Mouse (Mus musculus) kidney, postnatal 36 days (tissue): Measurements from ENCODE around the gene Gm45234.
"Not testable (repeated sequence)": the region's sequence is repeated elsewhere in the genome, so short reads cannot be mapped to it uniquely, and the experiment has no call there.

Source experiments
- DNase-seq, 2 experiments: peaks; one replicate each; pipeline ENCODE4 v3.0.0; 2021 to 2022; ENCODE audit warnings: mixed read lengths in 2 of 2

Gm45234 gene

DNA sequence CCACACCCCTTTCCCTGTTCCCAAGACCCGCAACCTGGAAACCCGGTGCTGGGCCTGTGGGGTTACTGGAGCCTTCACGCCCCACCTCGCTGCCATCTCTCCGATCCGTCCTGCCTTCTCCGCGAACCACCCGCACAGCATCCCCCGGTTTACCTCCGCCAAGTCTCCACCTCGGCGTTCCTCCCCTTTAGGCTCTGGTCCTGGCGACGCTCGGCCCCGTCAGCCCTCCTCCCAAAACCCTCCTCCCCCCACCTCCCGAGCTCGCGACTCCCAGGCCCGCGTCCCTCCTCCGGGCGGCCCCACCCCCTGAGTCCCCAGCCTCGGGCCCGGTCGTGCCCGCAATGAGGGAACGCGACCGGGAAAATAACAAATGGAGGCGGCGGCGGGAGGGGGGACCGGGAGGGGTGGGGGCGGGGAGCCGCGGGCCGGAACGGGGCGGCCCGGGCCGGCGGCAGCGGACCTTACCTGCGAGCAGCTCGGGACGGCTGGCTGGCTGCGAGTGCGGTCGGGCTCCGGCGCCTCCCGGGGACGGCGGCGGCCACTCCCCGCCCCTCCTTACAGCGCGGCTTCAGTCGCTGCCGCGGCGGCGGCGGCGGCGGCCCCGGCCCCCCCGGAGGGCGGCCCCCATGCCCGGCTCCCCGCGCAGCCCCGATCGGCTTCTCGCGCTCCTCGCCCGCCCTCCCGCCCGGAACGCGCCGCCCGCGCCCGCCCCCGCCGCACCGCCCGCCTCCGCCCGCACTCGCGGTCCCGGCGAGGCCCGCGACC, at the start of gene Gm45234, which contains the start of gene Atn1:
Gene Gm45234, minus strand, starts transcription at position 191 of the 765 bp plus-strand sequence.
Gene Atn1, minus strand, starts transcription at position 694 of the 765 bp plus-strand sequence.
- peak; percentile 78 to 88 for DNase-seq

DNA sequence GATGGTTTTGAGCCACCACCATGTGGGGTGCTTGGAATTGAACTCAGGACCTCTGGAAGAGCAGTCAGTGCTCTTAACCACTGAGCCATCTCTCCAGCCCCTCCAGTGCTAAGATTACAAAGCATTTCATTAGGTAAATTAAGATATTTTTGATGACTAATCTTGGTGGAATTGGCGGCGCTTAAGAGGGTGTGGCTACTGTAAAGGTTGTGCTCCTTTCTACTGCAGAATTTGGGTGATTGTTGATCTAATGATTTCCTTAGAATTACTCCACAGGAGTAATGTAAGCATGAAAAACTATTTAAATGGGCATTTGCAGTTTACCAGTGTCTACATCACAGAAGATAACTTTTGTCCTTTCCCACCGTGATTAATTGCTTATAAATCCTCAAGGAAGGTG, 48.5 kb upstream of the Gm45234 start:
- DNase-seq: no peak

DNA sequence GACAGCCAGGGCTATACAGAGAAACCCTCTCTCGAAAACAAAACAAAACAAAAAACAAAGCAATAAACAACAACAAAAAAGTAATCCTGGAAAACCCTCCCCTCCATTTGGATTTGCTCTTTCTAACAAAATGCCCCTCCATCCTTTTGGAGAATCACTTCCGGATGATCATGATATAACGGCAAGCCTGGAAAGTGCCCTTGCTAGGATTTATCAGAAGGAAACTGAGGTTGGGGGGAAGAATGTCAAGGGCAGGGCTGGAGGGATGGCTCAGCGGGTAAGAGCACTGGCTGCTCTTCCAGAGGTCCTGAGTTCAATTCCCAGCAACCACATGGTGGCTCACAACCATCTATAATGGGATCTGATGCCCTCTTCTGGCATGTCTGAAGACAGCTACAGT, 47.9 kb upstream of the Gm45234 start:
- not testable (repeated sequence) for DNase-seq

DNA sequence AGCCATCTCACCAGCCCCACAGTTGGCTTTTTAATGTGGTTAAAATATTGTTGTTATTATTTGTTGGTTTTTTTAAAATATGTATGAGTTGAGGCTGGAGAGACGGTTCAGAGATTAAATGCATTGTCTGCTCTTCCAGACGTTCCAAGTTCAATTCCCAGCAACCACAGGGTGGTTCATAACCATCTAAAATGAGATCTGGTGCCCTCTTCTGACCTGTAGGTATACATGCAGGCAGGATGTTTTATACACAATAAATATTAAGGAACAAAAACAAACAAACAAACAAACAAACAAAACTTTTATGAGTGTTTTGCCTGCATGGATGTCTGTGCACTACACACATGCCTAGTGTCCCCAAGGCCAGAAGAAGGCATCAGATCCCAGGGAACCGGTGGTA, 47.2 kb upstream of the Gm45234 start:
- DNase-seq: no peak

DNA sequence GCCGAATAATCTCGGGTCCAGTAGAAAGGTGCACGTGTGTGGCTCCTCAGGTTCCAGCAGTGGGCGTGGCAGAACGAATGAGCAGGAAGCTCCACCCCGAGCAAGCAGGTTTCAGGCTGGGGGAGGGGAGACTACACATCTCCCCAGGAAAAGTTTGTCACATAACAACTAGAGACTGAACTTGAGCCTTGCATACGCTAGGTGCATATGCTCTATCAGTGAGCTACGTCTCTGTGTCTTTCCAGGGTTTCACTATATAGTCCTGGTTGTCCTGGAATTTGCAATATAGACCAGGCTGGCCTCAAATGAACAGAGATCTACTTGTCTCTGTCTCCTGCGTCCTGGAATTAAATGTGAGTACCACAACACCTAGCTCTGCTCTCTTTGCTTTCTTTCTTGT, 46.6 kb upstream of the Gm45234 start:
- not testable (repeated sequence) for DNase-seq

DNA sequence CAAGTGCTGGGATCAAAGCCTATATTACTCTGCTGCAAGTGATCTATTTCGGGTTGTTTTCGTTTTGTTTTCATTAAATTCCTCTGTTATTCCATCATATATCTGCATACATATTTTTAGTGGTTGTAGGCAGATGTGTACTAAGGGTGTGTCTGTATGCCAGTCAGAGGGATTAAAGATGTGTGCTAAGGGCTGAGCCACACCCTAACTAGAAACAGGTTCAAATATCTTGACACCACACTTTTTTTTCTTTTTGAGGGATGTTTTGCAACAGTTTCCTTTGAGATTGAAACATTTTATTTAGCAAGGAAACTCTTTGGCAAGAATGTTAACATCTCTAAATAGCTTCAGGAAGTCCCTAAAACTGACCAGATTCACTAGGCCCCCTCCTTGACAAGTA, 40.4 kb upstream of the Gm45234 start:
- no peak for DNase-seq

DNA sequence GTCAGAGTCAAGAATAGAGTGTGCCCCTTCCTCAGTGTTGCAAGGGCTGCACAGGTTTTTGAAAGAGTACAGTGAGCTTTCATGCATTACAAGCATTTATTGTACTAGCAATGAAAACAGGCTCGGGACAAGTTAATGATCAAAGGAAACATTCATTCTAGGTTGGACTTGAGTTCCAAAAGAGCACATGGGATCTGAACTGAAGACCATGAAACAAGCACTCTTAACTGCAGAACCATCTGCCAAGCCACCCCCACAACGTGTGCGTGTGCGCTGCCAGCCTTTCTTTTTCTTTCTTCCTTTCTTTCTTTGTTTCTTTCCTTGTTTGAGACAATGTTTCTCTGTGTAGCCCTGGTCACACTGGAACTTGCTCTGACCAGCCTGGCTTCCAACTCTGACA, 40.0 kb upstream of the Gm45234 start:
- DNase-seq: peak; percentile 62 to 79

DNA sequence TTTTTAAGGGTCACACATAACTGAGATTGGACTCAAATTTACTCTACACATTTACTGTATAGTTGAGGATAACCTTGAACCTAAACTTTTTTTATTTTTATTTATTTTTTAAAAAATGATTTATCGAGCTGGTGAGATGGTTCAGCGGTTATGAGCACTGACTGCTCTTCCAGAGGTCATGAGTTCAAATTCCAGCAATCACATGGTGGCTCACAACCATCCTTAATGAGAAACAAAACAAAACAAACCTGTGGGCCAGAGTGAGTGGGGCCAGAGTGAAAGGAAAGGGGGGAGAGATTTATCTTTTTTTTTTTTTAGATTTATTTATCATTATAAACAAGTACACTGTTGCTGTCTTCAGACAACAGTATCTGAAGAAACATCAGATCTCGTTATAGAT, 36.1 kb upstream of the Gm45234 start:
- DNase-seq: peak; percentile 58 to 63

DNA sequence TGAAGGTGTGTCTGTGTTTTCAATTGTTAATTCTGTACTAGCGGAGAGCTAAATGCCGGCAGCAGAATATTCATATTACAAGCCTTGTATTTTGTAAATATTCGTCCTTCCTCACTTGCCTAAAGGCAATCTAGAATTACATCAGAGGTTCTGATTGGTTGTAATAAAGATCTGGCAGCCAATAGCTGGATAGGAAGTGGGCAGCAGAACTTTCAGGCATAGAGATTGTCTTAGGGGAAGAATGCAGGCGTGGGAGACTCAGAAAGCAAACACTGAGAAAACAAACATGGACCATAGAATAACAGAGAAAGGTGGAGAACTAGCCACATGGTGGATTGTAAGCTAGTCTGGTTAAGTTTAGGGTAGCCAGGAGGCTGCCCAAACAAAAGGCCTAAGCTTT, 34.3 kb upstream of the Gm45234 start:
- no peak for DNase-seq

DNA sequence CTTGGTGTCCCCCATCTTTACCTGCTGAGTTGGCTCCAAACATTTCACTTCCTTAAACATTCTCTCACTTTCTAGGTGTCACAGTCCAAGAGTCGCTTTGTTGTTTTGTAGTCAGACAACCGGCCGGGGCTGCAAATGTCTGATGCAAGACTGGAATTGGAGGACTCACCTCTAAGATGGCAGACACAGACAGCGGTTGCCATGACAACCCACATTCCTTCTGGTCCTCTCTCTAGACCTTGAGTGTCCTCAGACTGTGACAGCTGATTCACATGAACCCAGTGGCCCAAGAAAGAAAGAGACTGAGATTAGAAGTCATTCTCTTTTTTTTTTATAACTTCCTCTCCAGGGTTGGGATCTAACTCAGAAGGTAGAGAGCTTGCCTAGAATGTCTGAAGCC, 33.7 kb upstream of the Gm45234 start:
- DNase-seq: no peak

DNA sequence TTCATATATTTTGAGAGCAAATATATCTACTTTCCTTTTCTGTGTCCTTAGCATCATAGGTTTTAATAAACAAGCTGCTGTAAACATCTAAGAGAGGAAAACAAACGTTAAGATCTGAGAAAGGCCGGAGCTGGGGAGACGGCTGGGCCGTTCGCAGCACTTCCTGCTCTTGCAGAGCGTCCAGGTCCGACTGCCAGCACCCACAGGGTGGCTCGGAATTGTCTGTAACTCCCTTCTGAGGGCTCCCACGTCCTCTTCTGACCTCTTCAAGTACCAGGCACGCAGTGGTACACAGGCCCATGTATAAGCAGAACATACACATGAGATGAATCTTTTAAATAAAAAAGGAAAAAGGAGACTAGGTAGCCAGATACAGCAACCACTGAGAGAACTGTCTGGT, 31.9 kb upstream of the Gm45234 start:
- DNase-seq: no peak

DNA sequence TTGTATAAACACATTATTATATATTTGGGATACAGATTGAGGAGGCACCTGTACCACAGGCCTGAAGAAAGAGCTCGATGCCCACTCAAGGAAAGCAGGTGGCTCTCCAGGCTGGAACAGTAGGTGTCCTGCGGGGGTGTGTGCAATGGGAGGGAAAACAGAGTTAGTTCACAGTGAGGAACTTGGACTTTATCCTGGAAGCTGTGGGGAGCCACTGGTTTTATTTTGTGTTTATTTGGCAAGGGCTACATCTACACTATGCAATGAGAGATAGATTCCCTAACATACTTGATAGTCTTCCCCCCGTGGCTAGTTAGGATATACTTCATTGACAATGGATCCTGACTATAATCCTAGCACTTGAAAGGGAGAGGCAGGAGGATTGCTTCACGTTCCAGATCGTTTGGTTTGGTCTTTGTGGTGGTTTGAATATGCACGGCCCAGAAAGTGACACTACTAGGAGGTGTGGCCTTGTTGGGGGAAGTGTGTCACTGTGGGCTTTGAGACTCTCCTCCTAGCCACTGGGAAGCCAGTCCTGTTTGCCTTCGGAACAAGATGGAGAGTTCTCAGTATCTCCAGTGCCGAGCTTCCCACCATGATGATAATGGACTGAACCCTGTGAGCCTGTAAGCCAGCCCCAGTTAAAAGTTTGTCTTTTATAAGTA, 31.1 kb upstream of the Gm45234 start:
- DNase-seq: peak; percentile 50 to 63

DNA sequence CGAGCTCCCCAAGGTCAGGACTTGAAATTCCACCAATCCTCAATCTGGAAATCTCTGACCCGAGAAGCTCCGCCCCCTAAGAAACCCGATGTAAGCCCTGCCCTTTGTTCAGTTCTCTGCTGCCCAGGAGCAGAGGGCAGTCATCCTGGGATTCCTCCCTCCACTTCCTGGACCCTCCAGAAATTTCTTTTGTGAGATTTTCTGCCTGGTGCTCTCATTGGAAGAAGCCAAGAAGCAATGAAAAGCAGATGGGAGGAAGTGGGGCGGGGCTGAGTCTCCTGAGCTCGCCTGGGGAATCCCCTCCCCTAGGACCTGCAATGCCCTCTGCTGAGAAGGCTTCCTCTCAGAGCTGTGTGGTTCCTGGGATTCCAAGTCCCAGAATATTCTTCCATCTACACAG, 26.6 kb upstream of the Gm45234 start:
- peak in 1 of 2 experiments; percentile 66 for DNase-seq

DNA sequence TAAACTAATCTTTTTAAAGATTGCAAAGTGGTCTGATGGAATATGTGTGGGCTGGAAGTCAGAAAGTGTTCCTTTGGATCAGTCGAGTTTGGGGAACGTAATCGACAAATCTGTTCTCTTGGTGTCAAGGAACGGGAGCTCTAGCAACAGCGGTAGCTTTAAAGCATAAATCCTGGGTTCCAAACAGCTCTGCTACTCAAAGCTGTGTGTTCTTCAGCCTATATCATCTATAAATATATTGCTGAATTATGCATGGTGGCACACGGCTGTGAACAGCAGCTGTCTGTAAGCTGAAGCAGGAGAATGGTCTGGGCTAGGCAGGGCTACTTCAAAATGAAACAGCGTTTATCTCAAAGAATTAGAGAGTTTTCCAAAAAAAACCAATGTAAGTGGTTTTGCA, 25.1 kb upstream of the Gm45234 start:
- no peak for DNase-seq

DNA sequence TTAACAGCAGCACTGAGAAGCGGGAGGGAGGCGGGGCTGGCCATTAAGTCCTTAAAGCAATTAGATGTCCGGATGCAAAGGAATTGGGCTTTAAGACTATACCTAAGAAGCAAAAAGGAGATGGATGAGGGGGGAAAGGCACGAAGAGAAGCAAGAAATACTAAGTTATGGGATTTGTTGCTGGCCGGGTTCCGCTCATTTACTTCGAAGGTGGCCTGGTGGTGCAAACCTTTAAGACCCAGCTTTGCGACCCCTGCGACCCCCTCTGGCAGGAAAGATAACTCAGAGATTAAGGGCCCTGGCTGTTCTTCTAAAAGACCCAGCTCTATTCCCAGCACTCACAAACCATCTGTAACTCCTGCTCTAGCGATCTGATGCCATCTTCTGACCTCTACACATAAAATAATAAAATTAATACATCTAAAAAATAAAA, 24.2 kb upstream of the Gm45234 start:
- DNase-seq: peak in 1 of 2 experiments; percentile 60

DNA sequence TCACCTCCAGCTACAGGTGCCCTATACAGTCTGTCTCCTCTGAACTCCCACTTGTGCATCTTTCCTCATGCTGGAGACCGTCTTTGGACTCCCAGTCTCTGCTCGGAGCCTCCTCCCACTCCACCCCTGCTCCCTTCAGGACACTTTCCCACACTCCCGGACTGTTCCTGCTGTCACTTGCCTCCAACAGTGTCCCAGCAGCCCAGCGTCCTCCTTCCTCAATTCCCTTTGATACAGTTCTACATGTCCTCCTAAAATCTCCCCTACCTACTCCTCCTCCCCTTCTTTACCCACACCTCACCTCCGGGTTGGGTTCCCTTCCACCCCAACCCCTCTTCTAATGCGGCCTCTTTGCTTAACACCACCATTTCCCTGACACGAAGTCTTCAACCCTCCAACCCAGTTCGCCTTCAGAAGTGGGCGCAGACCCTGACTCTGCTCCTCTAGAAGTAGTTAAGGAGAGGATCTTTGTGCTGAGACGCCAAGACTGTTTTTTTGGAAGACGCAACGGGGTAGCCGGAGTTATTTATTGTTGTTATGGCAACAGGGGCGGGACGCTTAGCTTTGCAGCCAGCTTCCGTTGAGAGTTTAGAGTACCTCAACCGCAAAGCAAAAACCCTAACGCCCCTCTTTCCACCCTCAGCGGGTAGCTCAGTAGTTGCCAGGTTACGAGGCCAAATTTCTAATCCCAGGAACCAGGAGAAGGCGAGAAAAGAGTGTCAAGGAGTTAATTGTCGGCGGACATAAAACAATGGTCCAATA, 23.6 kb upstream of the Gm45234 start, which contains the start of gene Lrrc23:
Gene Lrrc23, minus strand, starts transcription at position 506 of the 762 bp plus-strand sequence.
- DNase-seq: peak; percentile 53 to 62

DNA sequence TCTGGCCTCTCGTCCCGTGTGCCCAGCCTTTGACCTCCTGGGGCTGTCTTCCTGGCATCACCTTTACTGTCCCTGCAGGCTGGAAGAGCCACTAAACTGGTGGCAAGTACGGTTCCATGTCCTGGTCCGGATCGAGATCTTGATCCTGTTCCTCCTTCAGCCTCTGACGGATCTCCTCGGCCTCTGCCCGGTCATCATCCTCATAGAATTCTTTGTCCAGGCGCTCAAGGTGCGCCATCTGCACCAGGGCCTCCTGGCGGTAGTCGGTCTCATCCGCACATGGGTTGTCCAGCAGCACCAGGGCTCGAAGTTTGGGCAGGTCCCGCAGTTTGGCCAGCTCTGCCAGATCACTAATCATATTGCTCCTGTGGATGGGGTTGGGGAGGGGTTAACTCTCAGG, 14.7 kb upstream of the Gm45234 start:
- DNase-seq: no peak

DNA sequence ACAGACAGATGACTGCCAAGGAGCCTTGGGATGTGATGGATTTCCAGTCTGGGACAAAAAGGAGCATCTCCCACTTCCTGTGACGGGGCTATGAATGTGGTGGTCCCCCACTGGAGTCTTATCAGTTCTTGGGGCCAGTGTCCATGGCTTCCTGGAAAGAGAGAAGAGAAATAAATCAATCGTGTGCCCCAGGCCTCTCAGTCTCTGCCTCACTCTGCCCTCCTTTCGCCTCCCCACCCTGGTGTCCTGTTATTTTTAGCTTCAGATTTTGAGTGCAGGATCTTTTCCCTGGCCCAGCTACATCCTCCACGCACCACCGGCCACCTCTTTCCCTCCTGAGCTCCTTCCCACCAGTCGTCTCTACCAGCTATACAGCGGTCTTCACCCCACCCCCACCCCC, 14.2 kb upstream of the Gm45234 start:
- DNase-seq: no peak

DNA sequence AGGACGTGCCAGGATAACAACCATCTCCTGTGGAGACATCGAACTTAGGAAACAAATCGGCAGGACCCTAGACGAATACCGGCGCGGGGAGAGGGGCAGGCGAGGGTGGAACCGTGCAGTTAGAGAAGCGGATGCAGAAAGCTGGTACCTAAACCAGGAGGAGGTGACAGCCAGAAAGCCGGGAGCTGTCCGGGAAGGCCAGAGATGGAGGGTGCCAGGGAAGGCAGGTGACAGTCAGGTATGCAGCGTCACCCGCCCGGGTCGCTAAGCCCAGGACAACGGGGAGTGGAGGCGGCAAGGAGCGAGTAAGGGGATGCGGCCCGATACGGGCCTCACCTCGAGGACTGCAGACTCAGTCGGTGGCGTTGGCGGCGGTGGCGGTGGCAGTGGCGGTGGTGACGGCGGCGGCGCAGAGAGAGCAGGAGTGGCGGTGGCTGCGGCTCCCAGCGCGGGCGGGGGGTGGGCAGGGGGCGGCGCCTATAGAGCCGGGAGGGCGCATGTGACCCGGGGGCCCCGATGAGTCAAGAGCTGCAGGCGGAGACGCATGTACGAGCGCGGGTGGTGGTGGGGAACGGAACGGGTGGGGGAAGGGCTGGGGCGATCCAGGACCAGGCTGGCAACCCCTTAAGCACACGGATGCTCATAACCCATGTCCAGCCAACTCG, 13.4 kb upstream of the Gm45234 start, which contains the start of gene Eno2:
Gene Eno2, minus strand, starts transcription at position 573 of the 665 bp plus-strand sequence.
- peak in 1 of 2 experiments; percentile 48 for DNase-seq

DNA sequence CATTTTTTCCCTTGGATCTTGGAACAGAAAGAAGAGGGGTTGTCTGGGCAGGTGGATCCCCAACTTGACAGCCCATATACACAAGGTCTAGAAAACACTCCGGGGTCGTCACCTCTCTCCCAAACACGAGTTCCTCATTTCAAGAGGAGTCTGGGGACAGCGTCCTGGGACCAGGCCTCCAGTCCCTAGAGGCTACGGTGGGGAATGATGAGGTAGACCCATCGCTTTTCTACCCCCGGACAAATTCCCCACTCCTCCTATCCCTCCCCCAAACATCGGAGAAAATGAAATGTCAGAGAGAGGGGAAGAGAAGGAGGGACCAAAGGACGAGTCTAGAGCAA, 12.9 kb upstream of the Gm45234 start:
- DNase-seq: no peak

DNA sequence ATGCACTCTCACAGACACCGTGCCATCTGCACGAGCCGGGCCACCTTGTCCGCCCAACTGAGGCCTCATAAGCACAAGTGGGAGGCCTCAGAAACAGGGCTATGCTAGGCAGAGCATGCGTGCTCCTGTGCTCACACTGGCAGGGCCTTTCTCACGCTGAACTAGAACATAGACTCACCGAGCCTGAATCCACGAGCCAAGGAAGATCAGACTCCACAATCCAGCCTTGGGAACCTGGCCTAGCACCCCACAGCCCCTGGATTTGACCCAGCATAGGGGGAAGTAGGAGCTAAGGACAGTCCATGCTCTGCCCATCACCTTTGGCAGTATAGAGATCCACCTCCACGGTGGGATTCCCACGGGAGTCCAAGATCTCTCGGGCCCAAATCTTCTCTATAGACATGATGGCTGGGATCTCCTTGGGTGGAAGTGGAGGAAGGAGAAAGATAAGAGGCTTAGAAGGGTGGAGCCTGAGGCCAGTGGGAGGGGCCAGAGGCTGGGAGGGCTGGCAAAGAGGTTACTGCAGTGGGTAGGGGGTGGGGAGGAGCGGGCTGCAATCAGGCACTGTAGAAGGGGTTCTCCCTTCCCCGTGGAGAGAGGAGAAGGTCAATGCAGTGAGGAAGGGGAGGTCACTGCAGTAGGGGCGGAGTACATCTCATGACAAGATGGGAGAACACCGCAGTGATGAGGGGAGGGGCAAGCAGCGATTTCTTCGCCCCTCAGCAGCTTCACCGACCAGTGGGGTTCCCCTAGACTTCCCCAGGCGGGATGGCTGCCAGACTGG, 12.3 kb upstream of the Gm45234 start:
- no peak for DNase-seq

DNA sequence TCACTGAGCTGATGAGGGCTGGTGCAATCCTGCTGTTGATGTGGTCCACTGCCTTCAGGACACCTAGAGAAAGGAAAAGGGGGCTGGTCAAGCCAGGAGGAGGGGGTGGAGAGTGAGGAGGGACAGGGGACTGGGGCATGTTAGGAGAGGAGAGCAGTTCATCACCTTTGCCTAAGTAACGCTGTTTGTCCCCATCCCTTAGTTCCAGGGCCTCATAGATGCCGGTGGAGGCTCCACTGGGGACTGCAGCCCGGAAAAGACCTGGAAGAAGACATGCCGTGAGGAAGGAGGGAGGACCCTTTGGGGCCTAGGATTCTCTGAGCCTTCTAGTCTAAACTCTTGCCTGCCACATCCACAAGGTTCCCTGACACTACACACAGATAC, 11.7 kb upstream of the Gm45234 start:
- no peak for DNase-seq
